Mouse (Mus musculus) frontal cortex, adult (tissue): ENCODE measurements around the gene Cgnl1.

ENCODE experiments used
- ATAC-seq: cut with Nextera tagmentation; 2 replicates; pipeline ENCODE4 v1.9.2; 2017; ENCODE audit warnings: mild to moderate bottlenecking, moderate library complexity, mixed read lengths; ENCODE audit not compliant: low TSS enrichment

Cgnl1 gene

DNA sequence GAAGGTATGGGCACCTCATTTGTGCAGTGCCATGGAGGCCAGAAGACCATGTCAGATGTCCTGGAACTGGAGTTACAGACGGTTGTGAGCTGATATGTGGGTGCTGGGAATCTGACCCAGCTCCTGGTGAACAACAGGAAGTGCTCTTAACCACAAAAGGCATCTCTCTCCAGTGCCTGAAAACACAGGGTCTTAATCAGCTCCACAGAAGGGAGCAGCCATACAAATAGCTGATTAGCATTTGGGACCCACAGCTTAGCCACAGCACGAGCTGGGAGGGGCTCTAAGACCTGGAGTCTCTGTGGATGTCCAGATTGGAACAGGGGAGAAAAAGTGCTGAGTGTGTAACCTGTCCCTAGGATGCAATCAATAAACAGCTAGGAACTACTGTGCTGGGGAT is 4.5 kb downstream of the Cgnl1 start:
- ATAC-seq: no peak

DNA sequence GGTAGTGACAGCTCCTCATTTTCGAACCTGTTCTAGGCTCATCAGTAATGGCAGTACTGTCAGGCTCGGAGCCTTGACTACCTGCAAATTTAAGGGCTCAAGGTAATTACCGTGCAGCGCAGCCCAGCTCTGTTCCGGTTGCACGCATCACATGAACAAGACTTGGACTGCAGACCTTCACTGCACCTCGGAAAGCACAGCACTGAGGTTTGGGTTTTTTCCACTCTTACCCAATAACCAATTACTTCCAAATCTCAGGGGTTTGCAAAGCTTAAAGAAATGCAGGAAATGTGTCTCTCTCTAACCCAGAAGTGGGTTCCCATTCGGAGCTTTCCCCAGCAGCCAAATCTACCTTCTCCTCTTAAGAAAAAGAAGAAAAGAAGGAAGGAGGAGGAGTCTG is 5.1 kb downstream of the Cgnl1 start:
- ATAC-seq: no peak

DNA sequence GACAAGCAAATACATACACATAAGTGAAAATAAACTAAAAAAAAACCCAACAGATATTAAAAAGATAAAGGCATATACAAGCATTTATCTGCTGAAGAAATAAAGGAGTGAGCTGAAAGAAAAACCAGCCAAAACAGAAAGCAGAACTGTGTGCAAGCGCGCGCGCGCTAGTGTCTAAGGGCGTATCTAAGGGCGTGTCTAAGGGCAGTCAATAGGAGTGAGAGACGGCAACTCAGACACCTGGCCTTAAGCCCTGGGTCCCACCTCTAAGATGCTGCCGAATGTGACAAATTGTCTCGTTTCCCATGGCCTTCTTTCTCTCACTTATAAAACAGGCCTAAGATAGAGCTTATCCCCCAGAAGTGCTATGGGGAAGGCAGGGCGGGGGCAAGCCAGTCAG is 6.9 kb downstream of the Cgnl1 start:
- no peak for ATAC-seq

DNA sequence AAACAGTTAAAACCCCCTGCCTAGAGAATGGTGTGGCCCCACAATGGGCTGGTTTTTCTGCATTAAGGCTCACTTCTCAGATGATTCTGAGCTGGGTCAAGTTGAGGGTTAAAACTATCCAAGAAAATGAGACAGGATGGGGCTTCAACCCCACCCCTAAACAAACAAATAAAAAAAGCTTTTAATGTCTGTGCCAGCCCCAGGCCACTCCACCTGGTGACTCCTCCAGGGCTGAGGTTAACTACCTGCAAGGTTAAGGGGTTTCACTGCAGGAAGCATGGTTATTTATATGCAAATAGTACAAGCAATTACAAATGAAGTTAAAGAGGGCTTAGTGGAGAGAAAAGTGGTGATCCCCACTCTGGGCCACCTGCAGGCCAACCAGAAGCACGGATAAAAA is 8.1 kb downstream of the Cgnl1 start:
- ATAC-seq: no peak

DNA sequence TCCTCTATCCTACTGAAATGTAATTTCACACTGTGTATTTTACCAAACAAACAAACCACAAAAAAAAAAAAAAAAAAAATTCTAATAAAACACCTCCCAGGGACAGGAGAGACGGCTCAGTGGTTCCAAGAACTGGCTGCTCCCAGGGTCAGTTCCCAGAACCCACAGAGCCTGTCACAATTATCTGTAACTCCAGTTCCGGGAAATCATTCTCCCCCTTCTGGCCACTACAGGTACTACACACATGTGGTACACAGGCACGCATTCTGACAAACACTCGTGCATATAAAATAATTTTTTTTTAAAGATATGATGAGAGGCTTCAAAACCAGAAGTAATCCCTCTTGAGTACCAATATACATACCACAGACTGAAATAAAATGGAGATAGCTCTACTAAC is 9.7 kb downstream of the Cgnl1 start:
- no peak for ATAC-seq

DNA sequence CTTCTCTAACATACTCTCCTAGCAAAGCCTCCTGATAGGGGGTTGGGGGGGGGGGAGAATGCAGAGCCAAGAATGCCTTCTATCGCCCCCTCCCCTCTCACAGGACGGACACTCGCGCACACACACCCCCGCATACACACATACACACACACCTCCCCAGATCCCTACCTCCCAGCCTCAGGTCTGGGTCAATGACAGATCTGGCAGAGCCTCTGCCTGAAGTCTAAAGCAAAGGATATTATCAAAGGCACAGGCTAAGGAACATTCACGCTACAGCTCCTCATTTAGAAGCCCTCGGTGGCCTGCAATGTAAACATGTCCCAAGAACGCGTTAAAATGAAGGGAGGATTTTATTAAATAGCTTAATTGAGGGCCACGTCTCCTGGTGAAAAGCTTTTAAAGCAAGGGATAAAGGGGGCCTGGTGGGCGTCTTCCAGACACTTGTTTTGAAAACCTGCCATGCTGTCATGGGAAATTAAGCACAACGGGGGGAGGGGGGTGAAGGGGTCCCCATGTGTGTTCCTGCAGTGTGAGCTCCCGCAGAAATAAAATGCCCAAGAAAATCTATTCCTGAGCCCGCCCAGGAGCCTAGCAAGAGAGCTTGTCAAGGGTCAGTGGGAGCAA is 10.8 kb downstream of the Cgnl1 start:
- no peak for ATAC-seq

DNA sequence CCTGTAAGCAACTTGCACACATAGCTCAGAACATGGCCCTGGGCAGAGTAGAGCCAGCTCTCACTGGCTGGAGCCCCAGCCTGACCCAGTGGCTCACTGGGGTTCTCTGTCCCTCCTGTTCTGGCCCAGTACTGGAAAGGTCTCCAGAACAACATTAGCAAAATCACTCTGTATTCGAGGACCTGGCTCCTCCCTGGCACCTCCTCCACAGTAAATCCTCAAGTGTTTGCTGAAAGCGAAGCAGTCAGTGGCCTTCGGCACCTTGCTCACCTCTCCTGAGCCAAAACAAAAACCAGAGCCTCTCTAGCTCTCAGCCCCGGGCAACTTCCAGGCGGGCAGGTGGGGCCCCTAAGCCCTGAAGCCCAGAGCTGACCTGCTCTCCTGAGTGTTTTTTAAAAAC is 11.5 kb downstream of the Cgnl1 start:
- ATAC-seq: no peak

DNA sequence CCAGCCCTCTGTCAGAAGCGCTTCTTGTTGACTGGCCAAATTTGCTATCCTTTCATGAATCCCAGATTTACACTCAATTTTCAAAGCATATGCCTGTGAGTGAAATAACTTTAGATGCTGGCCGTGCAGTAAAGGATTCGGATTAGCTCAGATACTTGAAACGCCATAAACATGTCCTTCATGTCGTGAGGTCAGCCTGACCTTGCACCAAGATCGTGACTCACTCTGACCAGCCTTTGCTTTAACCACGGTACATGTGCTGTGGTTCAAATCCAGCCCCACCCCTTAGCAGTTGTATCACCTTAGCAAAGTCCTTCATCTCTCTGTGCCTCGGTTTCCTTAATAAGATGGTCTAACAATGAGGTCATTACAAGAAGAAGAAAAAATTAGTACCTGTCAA is 14.0 kb downstream of the Cgnl1 start:
- ATAC-seq: no peak

DNA sequence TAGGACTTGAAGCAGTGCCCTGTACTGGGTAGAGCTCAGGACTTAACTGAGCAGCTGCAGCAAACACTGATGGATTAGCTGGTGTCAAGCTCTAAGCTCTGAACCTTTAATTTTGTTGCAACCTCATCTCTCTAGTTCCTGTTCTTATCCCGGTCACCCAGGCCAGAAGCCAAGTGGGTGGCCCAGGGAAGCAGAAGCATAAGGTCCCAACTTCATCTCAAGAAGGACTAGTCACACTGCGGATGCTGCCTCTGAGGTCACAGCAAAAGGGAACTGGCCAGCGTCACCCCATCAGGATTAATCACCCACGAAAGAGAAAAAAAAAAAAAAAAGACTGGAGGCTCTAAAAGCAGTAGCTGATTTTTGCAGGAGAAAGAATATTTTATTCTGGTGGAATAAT is 14.5 kb downstream of the Cgnl1 start:
- no peak for ATAC-seq

DNA sequence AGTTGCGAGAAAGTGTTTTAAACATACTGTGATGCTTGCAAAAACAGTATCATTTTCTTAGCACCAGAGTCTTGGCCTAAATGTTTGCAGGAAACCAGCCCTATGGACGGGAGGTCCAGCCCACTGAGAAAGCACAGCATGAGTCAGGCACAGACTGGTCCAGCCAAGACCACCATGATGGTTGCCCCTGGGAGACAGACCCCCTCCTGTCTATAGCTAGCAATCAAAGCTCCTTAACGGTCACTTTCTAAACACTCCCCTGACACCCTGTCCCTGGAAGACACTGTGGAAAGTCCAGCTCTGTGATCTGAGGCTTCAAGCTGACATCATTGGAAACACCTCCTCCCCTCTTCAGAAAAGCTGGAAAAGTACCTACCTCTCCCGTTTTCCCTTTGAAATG is 17.4 kb downstream of the Cgnl1 start:
- no peak for ATAC-seq

DNA sequence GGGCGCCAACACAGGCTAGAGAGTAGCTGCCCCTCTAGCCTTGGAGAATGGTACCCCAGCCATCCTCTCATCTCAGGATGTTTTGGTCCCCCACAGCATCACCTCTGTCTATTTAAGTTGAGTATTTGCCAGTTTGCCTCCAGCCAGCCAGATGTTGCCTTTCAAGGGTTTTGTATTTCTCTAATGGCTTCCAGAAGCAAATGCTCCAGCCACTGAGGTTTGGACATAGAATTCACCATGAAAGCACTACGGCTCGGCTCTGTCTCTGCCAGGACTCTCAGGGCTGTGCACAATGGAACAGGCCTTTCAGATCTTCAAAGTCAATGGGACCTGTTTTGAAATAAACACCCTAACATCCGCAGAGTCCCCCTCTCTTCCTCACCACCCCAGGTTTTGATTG is 17.9 kb downstream of the Cgnl1 start:
- ATAC-seq: no peak

DNA sequence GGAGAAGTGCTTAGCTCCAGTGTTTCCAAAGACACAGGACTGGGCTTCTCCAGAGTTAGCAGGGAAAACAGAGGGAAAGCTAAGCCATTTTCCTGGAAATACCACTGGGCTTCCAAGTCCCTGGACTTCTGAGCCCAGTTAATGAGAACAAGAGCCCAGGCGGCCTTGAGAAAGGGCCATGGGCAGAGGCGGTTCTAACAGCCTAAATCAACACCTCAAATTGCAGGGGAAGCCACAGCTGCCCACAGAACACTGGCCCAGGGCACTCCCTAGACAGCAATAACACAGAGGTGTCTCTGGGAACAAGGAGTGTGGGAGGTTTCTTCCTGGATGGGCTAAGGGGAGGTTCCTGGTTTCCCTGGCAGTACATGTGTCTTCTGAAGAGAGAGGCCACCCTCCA is 18.3 kb downstream of the Cgnl1 start:
- ATAC-seq: no peak

DNA sequence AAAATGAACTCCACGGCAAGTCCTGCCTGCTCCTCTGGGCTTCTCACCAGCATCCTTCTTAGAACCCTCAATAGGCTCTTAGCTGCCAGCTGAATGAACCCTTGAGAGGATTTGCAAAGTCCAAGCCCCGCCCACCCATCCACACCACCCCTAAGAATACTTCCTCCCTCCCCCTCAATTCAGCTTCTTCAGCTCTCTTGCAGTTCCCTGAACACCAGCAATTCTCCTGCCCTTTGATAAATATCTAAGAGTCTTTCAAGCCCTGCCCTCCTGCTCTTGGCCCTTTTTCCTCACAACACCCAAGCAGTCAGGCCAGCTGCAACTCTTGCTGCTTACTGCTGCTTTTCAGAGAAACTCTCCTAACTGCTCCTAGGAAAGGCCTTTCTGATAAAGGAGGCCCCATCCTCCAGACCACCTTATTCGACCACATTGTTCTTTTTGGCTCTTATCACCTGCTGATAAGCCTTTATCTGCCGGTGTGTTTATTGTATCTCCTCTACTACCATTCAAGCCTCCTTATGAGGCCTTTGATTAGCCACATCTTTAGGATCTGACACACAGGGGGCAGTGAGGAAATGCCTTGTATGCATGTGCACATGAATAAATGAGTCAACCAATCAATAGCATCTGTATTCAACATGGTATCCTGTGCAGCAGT is 21.3 kb downstream of the Cgnl1 start:
- no peak for ATAC-seq

DNA sequence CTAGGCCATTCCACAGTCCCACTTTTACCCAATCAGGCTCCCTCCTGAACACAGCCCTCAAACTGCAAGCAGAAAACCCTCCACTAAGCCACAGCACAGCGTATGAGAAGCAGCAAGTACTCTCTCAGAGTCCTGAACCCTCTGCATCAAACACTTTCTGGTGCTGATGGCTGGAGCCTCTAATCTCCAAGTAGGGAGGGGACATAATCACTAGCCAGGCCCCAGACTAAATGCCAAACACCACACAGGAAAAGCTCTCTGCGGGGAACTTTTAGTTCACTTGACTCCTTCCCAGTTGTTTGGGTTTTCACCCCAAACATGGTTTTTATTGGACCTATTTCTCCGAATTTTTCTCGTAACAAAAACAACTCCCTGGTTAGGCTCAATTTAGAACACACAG is 25.0 kb downstream of the Cgnl1 start:
- ATAC-seq: no peak

DNA sequence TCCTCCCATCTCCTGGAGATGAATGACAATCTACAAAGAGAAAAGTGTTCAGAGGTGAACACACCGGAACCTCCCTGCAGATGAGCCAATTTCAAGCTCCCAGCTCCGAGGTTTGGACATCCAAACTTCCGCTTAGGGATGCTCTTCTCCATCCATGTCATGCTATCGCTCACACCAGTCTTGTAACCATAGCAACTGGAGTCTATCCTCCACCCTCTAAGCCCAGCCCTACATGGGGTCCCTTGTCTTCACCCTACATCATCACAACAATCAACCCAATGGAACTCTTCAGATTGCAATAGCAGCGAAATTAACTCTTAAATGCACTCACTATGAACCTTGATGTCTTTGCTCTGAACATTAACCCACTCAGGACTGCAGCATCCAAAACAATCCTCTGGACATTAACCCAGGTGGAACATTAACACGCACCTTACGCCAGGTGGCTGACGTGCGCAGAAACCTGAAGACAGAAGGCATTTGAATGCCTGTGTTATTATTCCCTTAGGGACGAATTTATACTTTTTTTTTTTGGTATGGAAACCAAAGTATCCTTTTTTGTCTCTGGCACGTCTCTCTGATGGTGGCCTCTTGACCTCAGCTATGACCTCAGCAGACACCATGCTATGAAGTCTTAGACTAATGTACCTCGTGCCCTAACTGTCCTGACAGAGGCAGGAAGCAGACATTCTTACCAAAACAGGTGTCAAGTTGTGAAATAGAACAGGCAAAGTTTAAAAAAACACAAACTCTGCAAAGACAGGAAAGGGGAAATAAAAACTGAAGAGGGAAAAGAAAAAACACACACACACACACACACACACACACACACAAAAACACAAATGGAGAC is 33.1 kb downstream of the Cgnl1 start:
- ATAC-seq: no peak

DNA sequence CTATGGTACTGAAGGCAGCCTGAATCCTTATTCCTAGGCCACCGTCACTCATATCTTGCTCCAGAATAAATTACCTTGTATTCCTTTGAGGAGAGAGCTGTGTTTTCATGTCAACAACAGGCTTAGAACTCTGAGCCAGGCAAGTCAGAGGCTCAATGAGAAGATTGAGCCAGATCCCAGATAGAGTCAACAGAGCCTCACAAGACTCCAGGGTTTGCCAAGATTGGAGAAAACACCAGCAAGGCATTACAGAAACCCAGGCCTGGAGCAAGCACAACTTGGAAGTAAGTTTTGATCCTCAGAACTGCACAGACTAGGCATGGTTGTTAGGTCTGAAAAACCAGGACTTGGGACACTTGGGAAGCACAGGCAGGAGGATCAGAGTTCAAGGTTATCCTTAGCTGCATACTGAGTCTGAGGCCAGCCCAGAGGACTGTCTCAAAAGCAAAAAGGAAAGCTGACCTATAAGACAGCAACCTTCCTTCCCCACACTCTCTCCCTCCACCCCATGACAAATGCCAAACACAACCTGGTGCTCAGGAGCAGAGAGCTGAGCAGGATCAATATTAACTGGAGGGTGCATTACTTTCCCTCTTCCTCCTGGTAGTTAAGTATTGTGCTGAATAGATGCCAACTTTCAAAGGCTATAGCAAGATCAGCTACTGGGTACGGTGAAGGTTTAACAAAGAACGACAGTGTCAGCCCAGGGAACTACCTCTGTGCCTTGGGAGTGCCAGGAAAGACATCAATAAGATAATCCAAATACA is 34.0 kb downstream of the Cgnl1 start:
- ATAC-seq: no peak

DNA sequence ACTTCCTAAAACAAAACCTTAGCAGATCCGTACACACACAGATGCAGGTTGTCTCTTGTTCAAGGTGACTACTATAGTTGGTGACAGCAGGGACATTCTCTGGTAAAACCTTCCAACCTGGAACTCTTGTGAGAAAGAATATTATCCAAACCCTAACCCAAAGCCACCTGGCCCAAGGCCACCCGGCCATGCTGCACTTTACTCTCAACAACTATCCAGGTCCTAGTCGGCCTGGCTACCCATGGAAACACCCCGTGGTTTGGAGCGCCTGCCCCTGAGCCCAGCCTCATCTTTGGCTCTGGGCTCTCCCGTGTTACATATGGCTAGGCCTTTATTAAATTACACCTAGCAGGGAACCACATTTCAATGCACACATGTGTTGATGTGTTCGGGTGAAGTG is 35.5 kb downstream of the Cgnl1 start:
- ATAC-seq: no peak

DNA sequence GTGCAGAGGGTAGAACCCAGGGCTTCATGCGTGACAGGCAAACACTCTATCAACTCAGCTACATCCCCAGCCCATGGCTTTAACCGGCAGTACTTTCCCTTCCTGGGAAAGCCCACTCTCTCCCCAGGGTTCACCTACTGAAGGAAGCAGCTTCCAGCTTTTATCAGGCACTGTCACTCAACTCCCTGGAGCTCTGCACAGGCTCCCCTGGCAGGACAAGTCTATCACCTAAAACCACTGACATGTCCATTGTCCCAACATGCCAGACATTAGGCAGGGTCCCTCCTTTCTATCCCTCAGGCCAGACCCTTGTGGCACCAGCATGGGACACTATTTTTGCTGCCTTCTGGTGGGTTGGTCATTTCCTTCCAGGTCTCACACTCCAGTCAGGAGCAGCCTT is 37.8 kb downstream of the Cgnl1 start:
- ATAC-seq: no peak

DNA sequence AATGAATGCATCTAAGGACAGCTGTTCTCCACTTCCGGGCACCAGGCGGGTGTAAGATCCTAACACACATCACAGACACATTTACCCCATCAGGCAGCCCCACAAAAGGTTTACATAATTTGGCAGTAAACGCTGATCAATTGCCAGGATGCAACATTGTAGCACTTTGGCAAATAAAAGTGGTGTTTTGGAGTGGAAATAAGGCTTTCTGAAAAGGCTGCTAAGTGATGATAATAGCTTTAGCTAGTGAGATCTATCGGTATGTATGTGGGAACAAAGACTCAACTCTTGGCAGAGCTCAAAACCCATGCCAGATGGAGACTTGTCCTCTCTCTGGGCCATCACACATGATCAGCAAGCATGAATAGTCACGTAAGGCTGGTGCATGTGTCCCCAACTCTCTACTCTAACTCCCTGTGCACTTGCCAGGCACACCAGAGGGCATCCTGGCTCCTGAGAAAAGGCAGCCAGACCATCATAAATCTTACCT is 42.5 kb downstream of the Cgnl1 start:
- ATAC-seq: no peak

DNA sequence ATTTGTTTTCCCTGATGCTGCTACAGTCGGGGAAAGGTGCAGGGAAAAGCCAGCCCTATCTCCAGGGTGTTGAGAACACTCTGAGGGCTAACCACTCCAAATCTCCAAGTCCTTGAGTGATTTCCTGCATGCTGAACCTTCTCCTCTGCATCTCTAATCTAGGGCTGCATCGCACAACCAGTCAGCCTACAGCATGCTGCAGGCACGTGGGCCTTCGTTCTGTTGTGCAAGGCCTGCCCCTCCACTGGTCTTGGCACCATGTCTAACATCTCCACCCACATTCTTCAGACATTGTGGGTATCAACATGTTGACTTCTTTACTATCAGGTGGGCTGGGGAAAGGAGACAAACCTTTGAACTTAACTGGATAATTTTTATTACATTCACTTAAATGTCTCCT is 44.2 kb downstream of the Cgnl1 start:
- no peak for ATAC-seq

DNA sequence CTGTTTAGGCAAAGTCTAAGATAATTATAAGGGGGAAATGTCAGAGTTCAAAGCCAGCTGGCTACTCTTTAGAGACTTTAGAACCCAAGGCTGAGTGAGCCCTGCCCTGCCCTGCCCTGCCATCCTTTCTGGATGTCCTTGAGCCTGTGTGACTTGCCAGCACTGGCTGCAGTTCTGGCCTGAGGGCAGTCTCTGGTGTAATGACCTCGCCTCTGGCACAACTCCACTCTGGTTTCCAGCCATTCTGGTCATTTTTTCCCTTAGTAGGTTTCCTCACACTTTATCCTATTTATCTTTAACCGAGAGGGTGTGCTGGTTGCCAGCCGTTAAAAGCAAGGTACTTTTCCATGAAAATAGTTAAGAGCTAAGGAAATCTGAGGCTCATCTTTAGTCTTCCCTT is 45.3 kb downstream of the Cgnl1 start:
- ATAC-seq: no peak

DNA sequence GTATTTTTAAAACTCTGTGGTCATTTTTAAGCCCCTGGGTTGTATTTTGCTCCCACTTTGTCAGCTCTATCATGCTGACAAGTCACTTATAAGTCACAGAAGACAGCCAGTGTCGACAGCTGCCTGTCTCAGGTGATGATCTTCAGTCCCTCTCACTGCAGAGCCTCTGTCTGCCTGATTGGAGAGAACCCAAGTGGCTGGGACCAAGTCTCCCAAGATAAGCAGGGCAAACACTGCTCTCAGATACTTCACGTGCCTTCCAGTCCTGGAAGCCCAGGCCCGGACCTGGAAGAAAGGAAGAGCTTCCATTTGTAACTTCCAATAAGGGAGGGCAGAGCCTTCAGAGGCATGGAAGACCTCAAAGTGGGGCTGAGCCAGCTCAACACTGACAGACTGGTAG is 49.0 kb downstream of the Cgnl1 start:
- no peak for ATAC-seq
